Mouse (Mus musculus): ENCODE results near the gene Nup214. TPM values are rescaled to one million over a fixed set of nuclear protein-coding genes. Genes with fewer than 3 reads are reported as not detected.

The Nup214 gene
- polyA plus RNA-seq, 1 experiment from 2014 or later: 70.9 TPM

- Histone ChIP-seq H3K27me3 (replicated peaks; ENCODE audit: control insufficient read depth, insufficient read depth, low read length) (no peaks in the 10 kb centered on the region), H3K9ac (ENCODE audit: low read length) (no peak overlapping the region), H3K4me2 (ENCODE audit: low read length) (no peak overlapping the region), H3K9me3 (ENCODE audit: control insufficient read depth, low read length) (no peaks in the 10 kb centered on the region), H3K27ac (ENCODE audit: low read depth) (no peak overlapping the region), H3K4me1 (replicated peaks; ENCODE audit: control insufficient read depth, insufficient read depth, low read length) (no peaks in the 10 kb centered on the region), H3K36me3 (ENCODE audit: control insufficient read depth, insufficient read depth, low read length) (peaks cover 9% of the 10 kb centered on the region), H3K4me3 (ENCODE audit: low read depth, low read length) (no peak overlapping the region)
- ATAC-seq (replicated peaks; ENCODE audit: low FRiP score, low TSS enrichment, low read depth): no peak
- no peak for DNase-seq (ENCODE audit: low spot score)
- 86% methylated on average over 2 of the region's 2 CpGs for WGBS
These were observed 83.1 kb downstream of the Nup214 start for GRCm38 (mm10) chr2:32057360-32057759.

GRCm38 (mm10) chr2:32057794-32058193 is 83.6 kb downstream of the Nup214 start:
- peaks cover 6% of the 10 kb centered on the region; the same call in 1 of the 2 replicates for H3K36me3 ChIP-seq (ENCODE audit: control insufficient read depth, insufficient read depth, low read length)
- ATAC-seq (replicated peaks; ENCODE audit: low FRiP score, low TSS enrichment, low read depth) (no peak), DNase-seq (ENCODE audit: low spot score) (no peak)
- no peak overlapping the region for H3K4me2 ChIP-seq (ENCODE audit: low read length)
- H3K4me3 ChIP-seq (ENCODE audit: low read depth, low read length): no peak overlapping the region
- no peak overlapping the region for H3K27ac ChIP-seq (ENCODE audit: low read depth)
- no peak overlapping the region for H3K9ac ChIP-seq (ENCODE audit: low read length)
- no peaks in the 10 kb centered on the region for H3K27me3 ChIP-seq (replicated peaks; ENCODE audit: control insufficient read depth, insufficient read depth, low read length)
- WGBS: 90% methylated on average over 4 of the region's 4 CpGs
- H3K4me1 ChIP-seq (replicated peaks; ENCODE audit: control insufficient read depth, insufficient read depth, low read length): no peaks in the 10 kb centered on the region
- no peaks in the 10 kb centered on the region for H3K9me3 ChIP-seq (ENCODE audit: control insufficient read depth, low read length)

GRCm38 (mm10) chr2:32058241-32058640 is 84.0 kb downstream of the Nup214 start:
- Histone ChIP-seq H3K4me3 (ENCODE audit: low read depth, low read length) (no peak overlapping the region), H3K27me3 (replicated peaks; ENCODE audit: control insufficient read depth, insufficient read depth, low read length) (no peaks in the 10 kb centered on the region), H3K36me3 (ENCODE audit: control insufficient read depth, insufficient read depth, low read length) (peaks cover 6% of the 10 kb centered on the region; the same call in 1 of the 2 replicates), H3K4me2 (ENCODE audit: low read length) (no peak overlapping the region), H3K9ac (ENCODE audit: low read length) (no peak overlapping the region), H3K27ac (ENCODE audit: low read depth) (no peak overlapping the region), H3K4me1 (replicated peaks; ENCODE audit: control insufficient read depth, insufficient read depth, low read length) (no peaks in the 10 kb centered on the region), H3K9me3 (ENCODE audit: control insufficient read depth, low read length) (no peaks in the 10 kb centered on the region)
- 76% methylated on average over 9 of the region's 9 CpGs for WGBS
- DNase-seq (ENCODE audit: low spot score): no peak
- no peak for ATAC-seq (replicated peaks; ENCODE audit: low FRiP score, low TSS enrichment, low read depth)

- H3K27ac ChIP-seq (ENCODE audit: low read depth): no peak overlapping the region
- ATAC-seq (replicated peaks; ENCODE audit: low FRiP score, low TSS enrichment, low read depth) (no peak), DNase-seq (ENCODE audit: low spot score) (no peak)
- no peak overlapping the region for H3K4me3 ChIP-seq (ENCODE audit: low read depth, low read length)
- H3K36me3 ChIP-seq (ENCODE audit: control insufficient read depth, insufficient read depth, low read length): peaks cover 2% of the 10 kb centered on the region; the same call in 1 of the 2 replicates
- no peaks in the 10 kb centered on the region for H3K27me3 ChIP-seq (replicated peaks; ENCODE audit: control insufficient read depth, insufficient read depth, low read length)
- 28% methylated on average over 5 of the region's 5 CpGs for WGBS
- H3K4me2 ChIP-seq (ENCODE audit: low read length): no peak overlapping the region
- no peaks in the 10 kb centered on the region for H3K4me1 ChIP-seq (replicated peaks; ENCODE audit: control insufficient read depth, insufficient read depth, low read length)
- no peak overlapping the region for H3K9ac ChIP-seq (ENCODE audit: low read length)
- H3K9me3 ChIP-seq (ENCODE audit: control insufficient read depth, low read length): no peaks in the 10 kb centered on the region
These were observed 84.5 kb downstream of the Nup214 start for GRCm38 (mm10) chr2:32058716-32059115.

GRCm38 (mm10) chr2:32059613-32060012 is 85.4 kb downstream of the Nup214 start:
- no peak for ATAC-seq (replicated peaks; ENCODE audit: low FRiP score, low TSS enrichment, low read depth)
- 71% methylated on average over 6 of the region's 6 CpGs for WGBS

GRCm38 (mm10) chr2:32060228-32060805 is 86.1 kb downstream of the Nup214 start:
- Histone ChIP-seq H3K27me3 (replicated peaks; ENCODE audit: control insufficient read depth, insufficient read depth, low read length) (no peaks in the 10 kb centered on the region), H3K27ac (ENCODE audit: low read depth) (no peak overlapping the region), H3K9ac (ENCODE audit: low read length) (no peak overlapping the region), H3K4me3 (ENCODE audit: low read depth, low read length) (no peak overlapping the region), H3K36me3 (ENCODE audit: control insufficient read depth, insufficient read depth, low read length) (no peaks in the 10 kb centered on the region), H3K4me1 (replicated peaks; ENCODE audit: control insufficient read depth, insufficient read depth, low read length) (no peaks in the 10 kb centered on the region), H3K9me3 (ENCODE audit: control insufficient read depth, low read length) (no peaks in the 10 kb centered on the region), H3K4me2 (ENCODE audit: low read length) (no peak overlapping the region)
- DNase-seq (ENCODE audit: low spot score): no peak
- no peak for ATAC-seq (replicated peaks; ENCODE audit: low FRiP score, low TSS enrichment, low read depth)
- 59% methylated on average over 5 of the region's 6 CpGs for WGBS

More at GRCm38 (mm10) chr2:32059613-32060012, 85.4 kb downstream of the Nup214 start:
- H3K4me1 ChIP-seq (replicated peaks; ENCODE audit: control insufficient read depth, insufficient read depth, low read length): no peaks in the 10 kb centered on the region
- no peaks in the 10 kb centered on the region for H3K36me3 ChIP-seq (ENCODE audit: control insufficient read depth, insufficient read depth, low read length)
- H3K27ac ChIP-seq (ENCODE audit: low read depth): no peak overlapping the region
- no peak overlapping the region for H3K4me2 ChIP-seq (ENCODE audit: low read length)
- no peaks in the 10 kb centered on the region for H3K9me3 ChIP-seq (ENCODE audit: control insufficient read depth, low read length)
- DNase-seq (ENCODE audit: low spot score): no peak
- no peak overlapping the region for H3K9ac ChIP-seq (ENCODE audit: low read length)
- no peaks in the 10 kb centered on the region for H3K27me3 ChIP-seq (replicated peaks; ENCODE audit: control insufficient read depth, insufficient read depth, low read length)
- no peak overlapping the region for H3K4me3 ChIP-seq (ENCODE audit: low read depth, low read length)

- no peaks in the 10 kb centered on the region for H3K9me3 ChIP-seq (ENCODE audit: control insufficient read depth, low read length)
- H3K4me3 ChIP-seq (ENCODE audit: low read depth, low read length): no peak overlapping the region
- no peaks in the 10 kb centered on the region for H3K4me1 ChIP-seq (replicated peaks; ENCODE audit: control insufficient read depth, insufficient read depth, low read length)
- DNase-seq (ENCODE audit: low spot score): no peak
- no peak overlapping the region for H3K4me2 ChIP-seq (ENCODE audit: low read length)
- WGBS: 64% methylated on average over 2 of the region's 2 CpGs
- no peak overlapping the region for H3K27ac ChIP-seq (ENCODE audit: low read depth)
- H3K27me3 ChIP-seq (replicated peaks; ENCODE audit: control insufficient read depth, insufficient read depth, low read length): no peaks in the 10 kb centered on the region
- H3K36me3 ChIP-seq (ENCODE audit: control insufficient read depth, insufficient read depth, low read length): no peaks in the 10 kb centered on the region
- ATAC-seq (replicated peaks; ENCODE audit: low FRiP score, low TSS enrichment, low read depth): no peak
- H3K9ac ChIP-seq (ENCODE audit: low read length): no peak overlapping the region
These were observed 87.0 kb downstream of the Nup214 start for GRCm38 (mm10) chr2:32061189-32061588.

GRCm38 (mm10) chr2:32061722-32062505 is 87.7 kb downstream of the Nup214 start:
- no peak overlapping the region for H3K4me2 ChIP-seq (ENCODE audit: low read length)
- no peak overlapping the region for H3K9ac ChIP-seq (ENCODE audit: low read length)
- no peaks in the 10 kb centered on the region for H3K9me3 ChIP-seq (ENCODE audit: control insufficient read depth, low read length)
- H3K27me3 ChIP-seq (replicated peaks; ENCODE audit: control insufficient read depth, insufficient read depth, low read length): no peaks in the 10 kb centered on the region
- no peaks in the 10 kb centered on the region for H3K36me3 ChIP-seq (ENCODE audit: control insufficient read depth, insufficient read depth, low read length)
- no peak for DNase-seq (ENCODE audit: low spot score)
- no peak for ATAC-seq (replicated peaks; ENCODE audit: low FRiP score, low TSS enrichment, low read depth)
- H3K4me1 ChIP-seq (replicated peaks; ENCODE audit: control insufficient read depth, insufficient read depth, low read length): no peaks in the 10 kb centered on the region
- no peak overlapping the region for H3K4me3 ChIP-seq (ENCODE audit: low read depth, low read length)
- H3K27ac ChIP-seq (ENCODE audit: low read depth): no peak overlapping the region
- WGBS: 69% methylated on average over 12 of the region's 12 CpGs

Measured in intestine, embryonic 14.5 days (tissue).